Mouse (Mus musculus) megakaryocyte-erythroid progenitor cell, adult 5-6 weeks (primary cell): ENCODE data around the gene Ttc9. TPM values are rescaled to one million over a fixed set of nuclear protein-coding genes. Genes with fewer than 3 reads are reported as not detected.

Source experiments
- ATAC-seq: replicated peaks from 2 replicates; pipeline ENCODE4 v1.8.0; 2016; ENCODE audit warnings: mild to moderate bottlenecking, inconsistent platforms; ENCODE audit not compliant: severe bottlenecking, poor library complexity, low FRiP score, low TSS enrichment
- total RNA-seq, 2 experiments: library from RNA; stranded (forward) in 1 of 2; stranded (reverse) in 1 of 2; fragments of 200-1000, 215-1000 nt in 1 of 2; fragments of >200 nt in 1 of 2; fragmentation: Nextera tagmentation in 1 of 2; gene quantifications; 2 replicates each; pipeline ENCODE4 v1.2.3; 2014 to 2017

Gene Ttc9
- total RNA-seq, 2 experiments from 2014 or later: not detected

DNA sequence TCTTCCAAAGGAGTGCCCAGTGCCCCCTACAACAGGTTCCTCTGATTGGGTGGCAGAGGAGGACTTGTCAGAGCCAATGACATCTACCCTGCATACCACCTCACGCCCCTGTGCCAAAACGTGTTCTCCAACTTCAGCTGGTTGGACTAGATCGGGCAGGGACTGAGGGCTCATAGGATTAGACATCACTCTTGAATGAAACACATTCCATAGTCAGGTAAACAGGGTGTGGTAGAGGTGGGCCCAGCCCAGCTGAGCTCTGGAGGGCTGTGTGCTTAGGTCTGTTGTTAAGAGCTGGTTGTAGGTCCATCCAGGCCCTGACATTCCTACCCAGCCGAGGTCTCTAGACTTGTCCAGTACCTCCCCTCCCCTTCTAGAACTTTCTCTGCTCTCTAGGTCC is 81.6 kb downstream of the Ttc9 start:
- ATAC-seq: no peak

Other genes starting within 250 kb of the Ttc9 start
- gene Adam4, start 209.3 kb upstream of the Ttc9 start, total RNA-seq (2014; fragmentation: Nextera tagmentation): 4.3 and 6.9 TPM in 2 replicates
- gene Adam4, start 209.3 kb upstream of the Ttc9 start, total RNA-seq (2017): not detected in 2 replicates
- 77.5 and 115 TPM in 2 replicates for gene Cox16, start 146.1 kb upstream of the Ttc9 start, total RNA-seq (2014; fragmentation: Nextera tagmentation)
- 70.2 and 120 TPM in 2 replicates for gene Cox16, start 146.1 kb upstream of the Ttc9 start, total RNA-seq (2017)
- gene Gm20498, start 98.3 kb upstream of the Ttc9 start, total RNA-seq (2014; fragmentation: Nextera tagmentation): 9.7 and 18.7 TPM in 2 replicates
- gene Gm20498, start 98.3 kb upstream of the Ttc9 start, total RNA-seq (2017): 57.2 and 72.9 TPM in 2 replicates
- 18.4 and 34.7 TPM in 2 replicates for gene Synj2bp, start 98.3 kb upstream of the Ttc9 start, total RNA-seq (2014; fragmentation: Nextera tagmentation)
- 43.6 and 48.1 TPM in 2 replicates for gene Synj2bp, start 98.3 kb upstream of the Ttc9 start, total RNA-seq (2017)
- gene Adam21, start 62.8 kb upstream of the Ttc9 start, total RNA-seq (2014; fragmentation: Nextera tagmentation): not detected in 2 replicates
- gene Adam21, start 62.8 kb upstream of the Ttc9 start, total RNA-seq (2017): not detected in 2 replicates
- gene Med6, start 36.2 kb upstream of the Ttc9 start, total RNA-seq (2014; fragmentation: Nextera tagmentation): 37.6 and 44.1 TPM in 2 replicates
- gene Med6, start 36.2 kb upstream of the Ttc9 start, total RNA-seq (2017): 80.8 and 91.1 TPM in 2 replicates
- gene Map3k9, start 149.9 kb downstream of the Ttc9 start, total RNA-seq (2014; fragmentation: Nextera tagmentation): 0.67 TPM in 1 of 2 replicates, not detected in the other
- gene Map3k9, start 149.9 kb downstream of the Ttc9 start, total RNA-seq (2017): 0.19 TPM in 1 of 2 replicates, not detected in the other
- 16.3 and 33.8 TPM in 2 replicates for gene Pcnx, start 228.8 kb downstream of the Ttc9 start, total RNA-seq (2014; fragmentation: Nextera tagmentation)
- 3.9 and 6.4 TPM in 2 replicates for gene Pcnx, start 228.8 kb downstream of the Ttc9 start, total RNA-seq (2017)